Mouse (Mus musculus) brain, embryonic 14.5 days (tissue): ENCODE results near the gene Frmd4b. TPM values are rescaled to one million over a fixed set of nuclear protein-coding genes. Genes with fewer than 3 reads are reported as not detected.

ENCODE experiments used
- DNase-seq: peaks from one replicate; pipeline ENCODE4 v3.0.0-alpha.2; 2011; ENCODE audit warnings: low read depth
- CTCF ChIP-seq: fragments of 200-500 bp; IDR thresholded peaks from 2 replicates; pipeline ENCODE4 v1.5.1; 2012; ENCODE audit warnings: inconsistent platforms, mild to moderate bottlenecking, moderate library complexity, borderline replicate concordance; ENCODE audit not compliant: insufficient read depth, insufficient read length; ENCODE audit errors: extremely low read depth
- POLR2A ChIP-seq: fragments of 200-500 bp; IDR thresholded peaks from 2 replicates; pipeline ENCODE4 v1.6.1; 2012; ENCODE audit warnings: mild to moderate bottlenecking, inconsistent platforms, borderline replicate concordance; ENCODE audit not compliant: poor library complexity, insufficient read depth, insufficient read length, severe bottlenecking; ENCODE audit errors: extremely low read depth
- polyA plus RNA-seq: library from polyadenylated mRNA; depleted of rRNA; stranded (reverse); fragments of >200 nt; gene quantifications from 2 replicates; pipeline ENCODE4 v1.2.3, GENCODE M21; 2012

Gene Frmd4b
- polyA plus RNA-seq, 1 experiment: 32.7 TPM

GRCm38 (mm10) chr6:97419771-97420446, 197.4 kb downstream of the Frmd4b start:
- TF ChIP-seq CTCF (peak; percentile 71), POLR2A (no peak)
- DNase-seq: peak; percentile 84

GRCm38 (mm10) chr6:97416972-97417554, 200.3 kb downstream of the Frmd4b start:
- DNase-seq: peak; percentile 80
- TF ChIP-seq POLR2A: no peak
- peak; percentile 94 for TF ChIP-seq CTCF

GRCm38 (mm10) chr6:97415578-97415977, 201.8 kb downstream of the Frmd4b start:
- DNase-seq: peak; percentile 41

- no peak for DNase-seq
- TF ChIP-seq CTCF (no peak), POLR2A (no peak)
These were observed 203.9 kb downstream of the Frmd4b start for GRCm38 (mm10) chr6:97413453-97413852.

- TF ChIP-seq CTCF (no peak), POLR2A (no peak)
- no peak for DNase-seq
These were observed 204.9 kb downstream of the Frmd4b start for GRCm38 (mm10) chr6:97412403-97412802.

- DNase-seq: no peak
- TF ChIP-seq CTCF (no peak), POLR2A (no peak)
These were observed 206.0 kb downstream of the Frmd4b start for GRCm38 (mm10) chr6:97411327-97411726.

GRCm38 (mm10) chr6:97409467-97410239, 207.7 kb downstream of the Frmd4b start:
- no peak for DNase-seq
- TF ChIP-seq CTCF: no peak
- no peak for TF ChIP-seq POLR2A

- TF ChIP-seq CTCF (no peak), POLR2A (no peak)
- DNase-seq: no peak
These were observed 209.4 kb downstream of the Frmd4b start for GRCm38 (mm10) chr6:97407914-97408313.

- no peak for DNase-seq
- TF ChIP-seq POLR2A (no peak), CTCF (no peak)
These were observed 209.9 kb downstream of the Frmd4b start for GRCm38 (mm10) chr6:97407425-97407824.

GRCm38 (mm10) chr6:97405311-97405710, 212.0 kb downstream of the Frmd4b start:
- DNase-seq: peak; percentile 41
- TF ChIP-seq CTCF (no peak), POLR2A (no peak)

GRCm38 (mm10) chr6:97402822-97403472, 214.4 kb downstream of the Frmd4b start:
- TF ChIP-seq CTCF (no peak), POLR2A (no peak)
- DNase-seq: no peak

- DNase-seq: no peak
- TF ChIP-seq CTCF (no peak), POLR2A (no peak)
These were observed 216.9 kb downstream of the Frmd4b start for GRCm38 (mm10) chr6:97400446-97400845.

- TF ChIP-seq POLR2A (no peak), CTCF (no peak)
- no peak for DNase-seq
These were observed 219.4 kb downstream of the Frmd4b start for GRCm38 (mm10) chr6:97397935-97398334.
